Comparison of ENCODE assay signal across 8 mouse cellular contexts in genomic region chr7:27329326-27329947, GRCm38 (mm10). TPM values are rescaled to one million over a fixed set of nuclear protein-coding genes. Genes with fewer than 3 reads are reported as not detected.
DNase-seq lines count a peak whose midpoint lies in the region; ATAC-seq and TF ChIP-seq lines count a peak whose summit lies in the region.

No protein-coding gene starts in this region.

- H3K9ac ChIP-seq in forebrain, embryonic 11.5 days (ENCODE audit: low read length): no peak overlapping the region; the same call in 1 of the 2 replicates
- peak overlapping the region; percentile 39; the same call in 1 of the 2 replicates for H3K9ac ChIP-seq in neural tube, embryonic 14.5 days (replicated peaks; ENCODE audit: low read depth, low read length)

- H3K4me3 ChIP-seq in bone marrow, adult 2 months (replicated peaks; ENCODE audit: control insufficient read depth, low read depth, low read length): no peak overlapping the region
- peak overlapping the region; percentile 1; the same call in 1 of the 2 replicates for H3K4me3 ChIP-seq in forebrain, embryonic 11.5 days (ENCODE audit: low read depth, low read length)
- H3K4me3 ChIP-seq in lung, adult 2 months (replicated peaks; ENCODE audit: extremely low read depth, low read depth, low read length): no peak overlapping the region
- H3K4me3 ChIP-seq in neural tube, embryonic 14.5 days (ENCODE audit: low read depth, low read length): peak overlapping the region; percentile 7; the same call in 1 of the 2 replicates

- ATAC-seq in forebrain, embryonic 11.5 days (replicated peaks; ENCODE audit: low FRiP score): peak; percentile 24; the same call in 1 of the 2 replicates
- ATAC-seq in neural tube, embryonic 14.5 days (ENCODE audit: low read depth): peak; percentile 33; the same call in 1 of the 2 replicates

- H3K27ac ChIP-seq in bone marrow, adult 2 months (ENCODE audit: control insufficient read depth, insufficient read depth, low read depth, low read length, poor library complexity): no peak overlapping the region
- no peak overlapping the region for H3K27ac ChIP-seq in forebrain, embryonic 11.5 days (ENCODE audit: low read depth, low read length)
- no peak overlapping the region for H3K27ac ChIP-seq in neural tube, embryonic 14.5 days (ENCODE audit: low read depth, low read length)

- H3K4me1 ChIP-seq in bone marrow, adult 2 months (ENCODE audit: control insufficient read depth, insufficient read depth, low read length): peaks cover 1% of the 10 kb centered on the region; the same call in 1 of the 2 replicates
- H3K4me1 ChIP-seq in forebrain, embryonic 11.5 days (replicated peaks; ENCODE audit: control insufficient read depth, insufficient read depth, low read length): peaks cover 19% of the 10 kb centered on the region
- H3K4me1 ChIP-seq in lung, adult 2 months (ENCODE audit: control insufficient read depth, insufficient read depth, low read length): peaks cover 14% of the 10 kb centered on the region
- peaks cover 16% of the 10 kb centered on the region; the same call in 1 of the 2 replicates for H3K4me1 ChIP-seq in neural tube, embryonic 14.5 days (ENCODE audit: control insufficient read depth, insufficient read depth, low read length)

- H3K36me3 ChIP-seq in forebrain, embryonic 11.5 days (ENCODE audit: control insufficient read depth, insufficient read depth, low read length): no peaks in the 10 kb centered on the region
- no peaks in the 10 kb centered on the region for H3K36me3 ChIP-seq in neural tube, embryonic 14.5 days (ENCODE audit: control insufficient read depth, insufficient read depth, low read length)

- no peak; the same call in 1 of the 2 replicates for TF ChIP-seq POLR2A in bone marrow, adult 2 months (IDR thresholded peaks at IDR 0.05; ENCODE audit: borderline replicate concordance, control insufficient read depth, low read depth, low read length)
- no peak for TF ChIP-seq POLR2A in lung, adult 2 months (IDR thresholded peaks at IDR 0.05; ENCODE audit: borderline replicate concordance, extremely low read depth, low read depth, low read length)

- H3K9me3 ChIP-seq in forebrain, embryonic 11.5 days (ENCODE audit: control insufficient read depth, low read length): no peaks in the 10 kb centered on the region
- no peaks in the 10 kb centered on the region for H3K9me3 ChIP-seq in neural tube, embryonic 14.5 days (ENCODE audit: control insufficient read depth, low read length)

- H3K27me3 ChIP-seq in forebrain, embryonic 11.5 days (ENCODE audit: control insufficient read depth, insufficient read depth, low read length): peaks cover 84% of the 10 kb centered on the region
- H3K27me3 ChIP-seq in neural tube, embryonic 14.5 days (ENCODE audit: control insufficient read depth, insufficient read depth, low read length): peaks cover 86% of the 10 kb centered on the region

- H3K4me2 ChIP-seq in forebrain, embryonic 11.5 days (ENCODE audit: low read depth, low read length, severe bottlenecking): peak overlapping the region; percentile 42
- H3K4me2 ChIP-seq in neural tube, embryonic 14.5 days (ENCODE audit: low read depth, low read length): peak overlapping the region; percentile 23

- intact Hi-C loops in heart, postnatal 14 days (cut with DNase I): loop anchor here (2.0 kb wide), 1 partner anchor 19 kb away; no protein-coding TSS in a partner anchor

- peak; percentile 93 for DNase-seq in CD4-positive, CD25-positive, alpha-beta regulatory T cell, adult 2 months (ENCODE audit: low read depth, low spot score)
- peak; percentile 93 for DNase-seq in forebrain, embryonic 11.5 days (ENCODE audit: low spot score)
- peak; percentile 88 to 91 for DNase-seq in heart, postnatal 14 days
- peak; percentile 95 for DNase-seq in kidney, postnatal 4 days
- peak; percentile 89 for DNase-seq in lung, adult 2 months
- peak; percentile 72 to 78 for DNase-seq in thymus, adult 18-20 months

- TF ChIP-seq CTCF in bone marrow, adult 2 months (IDR thresholded peaks at IDR 0.05; ENCODE audit: control insufficient read depth, insufficient read depth, low read length): peak; percentile 69
- TF ChIP-seq CTCF in lung, adult 2 months (IDR thresholded peaks at IDR 0.05; ENCODE audit: insufficient read depth, low read length): peak; percentile 55

- 2% methylated on average over 45 of the region's 45 CpGs for WGBS in bone marrow, adult 2 months
- WGBS in forebrain, embryonic 11.5 days: 3% methylated on average over 45 of the region's 45 CpGs
- WGBS in lung, adult 2 months: 10% methylated on average over 45 of the region's 45 CpGs
- WGBS in neural tube, embryonic 14.5 days: 4% methylated on average over 42 of the region's 45 CpGs

RNA-seq across cellular contexts. Expression of gene Ltbp4, which starts 8.1 kb away (rescaled TPM):
- 1.3 and 5.8 TPM in 2 replicates for polyA plus RNA-seq in bone marrow, adult 2 months (2011; ENCODE audit: insufficient read depth, insufficient read length, low replicate concordance, missing spikeins)
- 11.9 and 13.0 TPM in 2 replicates for polyA plus RNA-seq in forebrain, embryonic 11.5 days (2014; fragmentation: Nextera tagmentation; extraction: Ambion mirVana)
- total RNA-seq in heart, postnatal 14 days (2021): 100 to 1,000 TPM; 354 to 358 TPM
- polyA plus RNA-seq in lung, adult 2 months (2012; rRNA removed): 496 and 612 TPM in 2 replicates
- polyA plus RNA-seq in neural tube, embryonic 14.5 days (2014; fragmentation: Nextera tagmentation; extraction: Ambion mirVana): 5.8 and 11.5 TPM in 2 replicates

RNA-seq across cellular contexts. Expression of gene Shkbp1, which starts 26.4 kb away (rescaled TPM):
- 44.6 and 80.0 TPM in 2 replicates for polyA plus RNA-seq in bone marrow, adult 2 months (2011; ENCODE audit: insufficient read depth, insufficient read length, low replicate concordance, missing spikeins)
- 64.3 and 67.6 TPM in 2 replicates for polyA plus RNA-seq in forebrain, embryonic 11.5 days (2014; fragmentation: Nextera tagmentation; extraction: Ambion mirVana)
- 1 to 10 TPM; 8.6 to 9.7 TPM for total RNA-seq in heart, postnatal 14 days (2021)
- 76.4 and 85.1 TPM in 2 replicates for polyA plus RNA-seq in lung, adult 2 months (2012; rRNA removed)
- 29.6 and 35.6 TPM in 2 replicates for polyA plus RNA-seq in neural tube, embryonic 14.5 days (2014; fragmentation: Nextera tagmentation; extraction: Ambion mirVana)

RNA-seq across cellular contexts. Expression of gene Gm20479, which starts 27.8 kb away (rescaled TPM):
- not detected in 2 replicates for polyA plus RNA-seq in bone marrow, adult 2 months (2011; ENCODE audit: insufficient read depth, insufficient read length, low replicate concordance, missing spikeins)
- not detected in 2 replicates for polyA plus RNA-seq in forebrain, embryonic 11.5 days (2014; fragmentation: Nextera tagmentation; extraction: Ambion mirVana)
- under 1 TPM in 1 of 2 experiments, not detected in 1; 0.76 TPM for total RNA-seq in heart, postnatal 14 days (2021)
- not detected in 2 replicates for polyA plus RNA-seq in lung, adult 2 months (2012; rRNA removed)
- polyA plus RNA-seq in neural tube, embryonic 14.5 days (2014; fragmentation: Nextera tagmentation; extraction: Ambion mirVana): not detected in 2 replicates

Comparison
In these comparisons a context has a peak if more than half of its experiments do, and no peak if none do; other contexts are left out.
1. H3K4me3 ChIP-seq: peak in forebrain, embryonic 11.5 days (single experiment) and neural tube, embryonic 14.5 days (single experiment); none in bone marrow, adult 2 months (single experiment) and lung, adult 2 months (single experiment).
2. RNA of gene Ltbp4, which starts 8.1 kb away (polyA plus RNA-seq): 496 to 612 TPM in lung, adult 2 months; 11.9 to 13.0 TPM in forebrain, embryonic 11.5 days, 5.8 to 11.5 TPM in neural tube, embryonic 14.5 days and 1.3 to 5.8 TPM in bone marrow, adult 2 months; every median in the first group is over 10 times any median in the second.
3. Peak in every context shown above with its lines, with median percentiles within 50 percentile points of each other: DNase-seq.